ENCODE assay signal across 1 mouse cellular context in genomic region chr4:150874416-150874815, GRCm38 (mm10). TPM values are rescaled to one million over a fixed set of nuclear protein-coding genes. Genes with fewer than 3 reads are reported as not detected.
"Had no signal": no experiment of that assay in that cellular context is flagged by ENCODE, and none has a peak within 500 bp of the region (broad histone marks: within the 10 kb centered on the region; RNA-seq: fewer than 3 reads in every experiment).

No protein-coding gene starts in this region.

RNA-seq across cellular contexts. Expression of gene Tnfrsf9, which starts 39.9 kb away (rescaled TPM):
- total RNA-seq: midbrain, postnatal 0 days had no signal
